Mouse (Mus musculus) bone marrow, adult 2 months (tissue): Measurements from ENCODE around the gene Ptpn5. TPM values are rescaled to one million over a fixed set of nuclear protein-coding genes. Genes with fewer than 3 reads are reported as not detected.

ENCODE experiments used
- H3K27ac ChIP-seq: fragments of 200-500 bp; 2 replicates; pipeline ENCODE4 v1.5.1; 2012; ENCODE audit warnings: low read depth, mild to moderate bottlenecking, control low read depth, inconsistent platforms, low read length; ENCODE audit not compliant: control insufficient read depth, poor library complexity, insufficient read depth
- H3K4me1 ChIP-seq: fragments of 200-500 bp; 2 replicates; pipeline ENCODE4 v1.6.1; 2011; ENCODE audit warnings: low read length; ENCODE audit not compliant: control insufficient read depth, insufficient read depth
- H3K4me3 ChIP-seq: fragments of 200-500 bp; replicated peaks from 2 replicates; pipeline ENCODE3; 2011; ENCODE audit warnings: mild to moderate bottlenecking, low read depth, low read length, control low read depth; ENCODE audit not compliant: control insufficient read depth
- CTCF ChIP-seq: fragments of 200-500 bp; IDR thresholded peaks from 2 replicates; pipeline ENCODE4 v1.5.1; 2011; ENCODE audit warnings: low read length, control low read depth; ENCODE audit not compliant: control insufficient read depth, insufficient read depth
- POLR2A ChIP-seq: fragments of 200-500 bp; IDR thresholded peaks from 2 replicates; pipeline ENCODE4 v1.6.1; 2011; ENCODE audit warnings: low read depth, mild to moderate bottlenecking, control low read depth, low read length, borderline replicate concordance; ENCODE audit not compliant: control insufficient read depth
- WGBS: fragments of 180-500 bp; shearing (Covaris S2); methylation state at CpG from one replicate; pipeline ENCODE4 v1.1.7; 2018; 5-methylcytosine and 5-hydroxymethylcytosine counted together
- polyA plus RNA-seq: library from polyadenylated mRNA; stranded (reverse); fragments of >200 nt; gene quantifications from 2 replicates; pipeline ENCODE4 v1.2.4, GENCODE M21; 2011; ENCODE audit warnings: low replicate concordance; ENCODE audit not compliant: missing spikeins, insufficient read depth, insufficient read length

The Ptpn5 gene
- polyA plus RNA-seq, 1 experiment: not detected

DNA sequence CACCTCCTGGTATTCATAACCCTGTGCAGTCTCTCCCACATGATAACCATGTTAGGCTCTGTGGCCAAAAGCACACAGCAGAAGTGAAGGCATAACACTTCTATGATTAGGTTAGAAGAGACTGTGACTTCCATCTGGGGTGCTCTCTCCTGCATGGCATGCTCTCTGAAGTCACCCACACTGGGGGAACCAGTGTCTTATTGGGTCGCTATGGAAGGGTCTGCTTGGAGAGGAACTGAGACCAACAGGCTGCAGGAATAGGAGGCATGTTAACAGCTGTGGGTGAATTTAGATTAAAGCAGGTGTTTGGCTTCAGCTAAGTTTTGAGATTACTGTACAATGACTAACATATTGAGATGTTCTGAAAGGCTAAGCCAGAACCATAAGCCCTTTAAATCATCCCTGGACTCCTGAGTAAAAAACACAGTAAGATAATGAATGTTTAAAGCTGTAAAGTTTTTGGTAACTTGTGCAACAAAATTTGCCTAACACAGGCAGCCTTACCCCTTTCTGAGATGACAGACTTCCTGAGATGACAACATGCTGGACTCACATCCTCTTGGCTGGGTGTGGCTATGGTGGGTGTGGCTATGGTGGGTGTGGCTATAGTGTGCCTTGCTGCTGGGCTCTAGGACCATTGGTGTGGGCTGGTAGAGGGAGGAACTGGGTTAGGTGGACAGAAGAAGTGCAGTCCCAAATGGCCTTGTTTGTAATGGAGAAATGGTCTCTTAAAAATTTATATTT lies 29.6 kb downstream of the Ptpn5 start:
- TF ChIP-seq CTCF: no peak
- TF ChIP-seq POLR2A: no peak
- peak overlapping the region; percentile 62 for H3K27ac ChIP-seq
- no peak overlapping the region for H3K4me3 ChIP-seq
- WGBS: 27% methylated on average over 1 of the region's 1 CpGs
- peaks cover 5% of the 10 kb centered on the region for H3K4me1 ChIP-seq

- no peak overlapping the region for H3K4me3 ChIP-seq
- WGBS: 21% methylated on average over 2 of the region's 2 CpGs
- peaks cover 5% of the 10 kb centered on the region for H3K4me1 ChIP-seq
- TF ChIP-seq POLR2A (no peak), CTCF (no peak)
- no peak overlapping the region for H3K27ac ChIP-seq
These were observed 30.5 kb downstream of the Ptpn5 start for GRCm38 (mm10) chr7:47102970-47103369.

DNA sequence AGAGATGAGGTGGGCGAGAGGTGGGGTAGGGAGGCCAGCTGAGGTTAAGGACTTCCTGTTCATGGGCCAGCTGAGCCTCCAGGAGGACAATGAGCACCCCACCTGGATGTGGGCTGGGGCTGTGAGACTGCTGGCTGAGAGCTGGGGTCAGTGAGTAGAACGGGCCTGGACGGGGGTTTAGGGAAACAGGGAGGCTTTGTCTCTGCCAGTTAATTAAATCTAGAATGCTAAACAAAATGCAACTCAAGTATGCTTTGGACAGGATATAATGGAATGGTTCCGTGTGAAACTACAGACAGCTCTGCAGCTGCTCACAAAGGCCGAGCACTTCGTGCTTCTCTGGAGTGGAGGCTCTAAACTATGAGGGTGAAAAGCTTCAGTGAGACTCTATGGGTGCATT lies 32.9 kb downstream of the Ptpn5 start:
- Histone ChIP-seq H3K27ac (no peak overlapping the region), H3K4me1 (peaks cover 5% of the 10 kb centered on the region), H3K4me3 (no peak overlapping the region)
- TF ChIP-seq POLR2A: no peak
- TF ChIP-seq CTCF: no peak
- WGBS: 66% methylated on average over 6 of the region's 6 CpGs

DNA sequence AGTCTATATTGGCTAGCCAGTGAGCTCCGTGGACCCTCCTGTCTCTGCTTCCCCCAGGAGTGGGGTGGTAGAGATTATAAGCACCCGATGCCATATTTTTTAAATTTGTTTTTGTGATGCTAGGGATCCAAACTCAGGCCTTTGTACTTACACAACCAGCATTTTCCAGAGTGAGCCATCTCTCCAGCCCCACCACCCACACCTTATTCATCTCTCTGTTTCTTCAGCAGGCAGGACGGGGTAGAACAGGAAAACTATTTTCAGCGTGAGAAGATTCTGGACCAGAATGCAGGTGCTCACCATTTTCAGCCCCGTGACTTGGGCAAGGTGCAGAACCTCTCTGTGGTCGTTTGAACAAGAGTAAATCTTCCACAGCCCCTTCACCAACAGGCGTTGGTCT lies 34.2 kb downstream of the Ptpn5 start:
- Histone ChIP-seq H3K4me3 (no peak overlapping the region), H3K27ac (no peak overlapping the region), H3K4me1 (peaks cover 2% of the 10 kb centered on the region)
- WGBS: 69% methylated on average over 7 of the region's 7 CpGs
- TF ChIP-seq CTCF (no peak), POLR2A (no peak)

DNA sequence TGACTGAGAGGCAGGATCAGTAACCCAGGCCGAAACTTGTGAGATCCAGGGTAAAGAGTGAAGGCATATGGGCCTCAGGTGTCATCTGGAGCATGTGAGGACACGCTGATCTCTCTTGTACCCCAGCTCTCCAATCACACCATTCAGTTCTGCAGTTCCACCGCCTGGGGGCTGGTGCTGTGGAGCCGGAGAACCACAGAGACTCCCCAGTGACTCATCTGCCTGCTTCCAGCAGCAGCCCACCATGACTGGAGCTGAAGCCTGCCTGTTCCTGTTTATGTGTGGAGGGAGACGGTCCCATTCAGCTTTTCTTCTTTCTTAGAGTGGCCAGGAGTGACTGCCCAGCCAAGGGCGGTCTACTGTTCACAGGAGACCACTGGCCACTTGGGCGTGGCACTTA lies 35.4 kb downstream of the Ptpn5 start:
- H3K4me3 ChIP-seq: no peak overlapping the region
- TF ChIP-seq POLR2A (no peak), CTCF (no peak)
- H3K27ac ChIP-seq: no peak overlapping the region
- H3K4me1 ChIP-seq: no peaks in the 10 kb centered on the region; the same call in 1 of the 2 replicates
- 68% methylated on average over 7 of the region's 7 CpGs for WGBS

DNA sequence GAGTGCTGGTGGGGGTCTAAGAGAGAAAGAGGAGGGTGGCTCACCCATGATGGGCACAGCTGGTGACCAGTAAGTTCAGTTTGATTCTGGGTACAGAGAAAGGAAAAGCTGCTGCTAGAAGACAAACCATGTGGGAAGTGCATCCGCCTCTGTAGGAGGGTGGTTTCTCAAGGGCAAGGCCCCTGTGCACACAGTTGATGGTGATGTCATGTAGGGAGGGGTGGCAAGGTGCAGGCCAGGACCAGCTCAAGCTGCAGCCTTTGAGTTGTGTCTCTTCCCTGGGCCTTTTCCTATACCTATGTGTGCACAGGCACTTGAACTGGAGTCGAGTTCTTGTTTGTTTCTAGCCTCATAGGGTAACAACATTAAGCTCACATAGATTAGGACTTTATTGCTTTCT lies 38.5 kb downstream of the Ptpn5 start:
- TF ChIP-seq POLR2A (no peak), CTCF (no peak)
- Histone ChIP-seq H3K4me3 (no peak overlapping the region), H3K27ac (no peak overlapping the region), H3K4me1 (no peaks in the 10 kb centered on the region)
- 67% methylated on average over 2 of the region's 2 CpGs for WGBS

- no peaks in the 10 kb centered on the region for H3K4me1 ChIP-seq
- WGBS: 79% methylated on average over 5 of the region's 5 CpGs
- H3K4me3 ChIP-seq: no peak overlapping the region
- TF ChIP-seq POLR2A (no peak), CTCF (no peak)
- H3K27ac ChIP-seq: no peak overlapping the region
These were observed 39.5 kb downstream of the Ptpn5 start for GRCm38 (mm10) chr7:47093935-47094334.

- TF ChIP-seq POLR2A (no peak), CTCF (no peak)
- Histone ChIP-seq H3K27ac (no peak overlapping the region), H3K4me1 (no peaks in the 10 kb centered on the region; the same call in 1 of the 2 replicates), H3K4me3 (no peak overlapping the region)
- WGBS: 60% methylated on average over 1 of the region's 1 CpGs
These were observed 48.4 kb downstream of the Ptpn5 start for GRCm38 (mm10) chr7:47085075-47085474.
